Mouse (Mus musculus): Measurements from ENCODE around the gene Frmd4b. TPM values are rescaled to one million over a fixed set of nuclear protein-coding genes. Genes with fewer than 3 reads are reported as not detected.
A peak's percentile ranks its signal among the peaks of the same experiment; 100 is the strongest.
"Not testable (repeated sequence)": the region's sequence is repeated elsewhere in the genome, so short reads cannot be mapped to it uniquely, and the experiment has no call there.

Gene Frmd4b
- total RNA-seq, 2 experiments from 2014 or later: 5.6 to 9.0 TPM

DNA sequence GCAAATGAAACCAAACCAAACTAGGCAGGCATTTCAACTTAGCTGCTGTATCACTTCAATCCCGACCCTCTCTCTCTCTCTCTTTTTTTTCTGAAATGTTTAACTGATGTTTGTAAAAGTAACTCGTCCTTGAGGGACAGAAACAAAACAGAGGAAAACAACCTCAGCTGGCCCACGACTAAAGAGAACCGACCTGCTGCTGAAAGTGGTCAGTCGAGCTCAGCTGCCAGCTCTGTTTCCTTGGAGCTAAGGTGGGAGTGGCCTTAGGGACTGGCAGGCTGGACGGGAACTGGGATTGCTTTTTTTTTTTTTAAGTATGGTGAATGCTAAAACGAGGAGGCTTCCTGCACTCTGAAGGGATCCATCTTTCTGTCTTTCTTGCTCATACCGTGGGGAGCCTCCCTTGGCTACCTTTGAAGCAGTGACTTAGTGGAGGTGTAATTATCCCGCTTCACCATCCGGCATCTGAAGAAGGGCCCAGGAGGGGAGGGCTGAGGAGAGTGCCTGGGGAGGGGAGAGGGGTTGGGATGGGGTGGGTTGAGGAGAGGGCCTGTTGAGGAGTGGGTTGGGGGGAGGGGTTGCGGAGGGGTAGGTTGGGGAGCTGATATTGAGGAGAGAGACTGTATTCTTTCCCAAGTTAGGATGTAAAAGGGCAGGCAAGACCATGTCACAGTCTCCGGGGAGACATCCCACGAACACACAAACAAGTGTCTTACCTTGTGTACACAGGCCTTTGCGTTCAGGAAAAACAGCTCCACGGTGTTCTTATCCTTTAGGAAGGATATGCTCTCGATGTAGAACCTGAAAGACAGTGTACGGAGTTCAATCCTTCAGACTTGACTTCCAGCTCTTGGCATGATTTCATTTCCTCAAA lies 221.6 kb downstream of the Frmd4b start:
- ATAC-seq (replicated peaks; ENCODE audit: poor library complexity, severe bottlenecking): no peak

DNA sequence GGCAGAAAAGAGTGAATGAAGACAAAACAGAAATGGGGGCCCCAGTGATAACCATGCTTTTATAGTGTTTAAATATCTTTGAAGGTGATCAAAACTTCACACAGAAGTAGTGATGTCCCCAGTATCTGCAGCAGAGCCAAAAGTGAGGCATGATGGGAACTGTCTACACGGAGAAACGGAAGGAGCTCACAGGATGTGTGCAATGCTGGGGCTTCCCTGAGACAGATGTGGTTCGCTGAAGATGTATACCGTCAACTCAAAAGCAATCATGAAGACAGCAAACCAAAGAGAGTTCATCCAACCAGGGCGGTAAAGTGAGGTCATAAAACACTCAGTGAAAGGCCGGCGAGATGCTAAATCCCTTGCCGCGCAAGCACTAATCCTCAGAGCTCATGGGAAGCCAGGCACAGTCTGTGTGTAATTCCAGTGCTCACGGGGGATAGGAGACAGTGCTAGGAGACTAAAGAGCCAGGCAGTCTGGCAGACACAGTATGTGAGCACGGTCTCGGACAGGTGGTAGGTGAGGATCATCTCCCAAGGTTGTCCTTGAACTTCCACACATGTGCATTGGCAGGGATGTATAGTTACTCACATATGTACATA lies 222.8 kb downstream of the Frmd4b start:
- ATAC-seq (replicated peaks; ENCODE audit: poor library complexity, severe bottlenecking): no peak

DNA sequence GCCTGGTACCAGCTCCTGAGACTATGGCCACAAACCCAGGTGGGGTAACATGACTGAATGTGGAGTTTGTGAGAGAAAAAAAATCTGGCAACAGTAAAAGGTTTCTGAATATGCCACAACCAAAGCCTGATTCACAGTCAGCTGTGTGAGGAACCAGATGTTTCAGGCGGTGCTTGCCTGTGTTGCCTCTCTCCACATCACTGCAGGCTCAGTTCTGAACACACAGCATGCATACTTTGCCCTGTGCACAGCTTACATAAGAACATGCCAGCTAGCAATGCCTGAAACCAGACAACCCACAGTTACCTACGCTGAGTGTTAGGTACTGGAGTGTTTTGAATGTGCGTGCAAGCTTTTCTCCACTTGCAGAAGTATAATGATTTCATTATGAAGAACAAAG lies 224.4 kb downstream of the Frmd4b start:
- no peak for ATAC-seq (replicated peaks; ENCODE audit: poor library complexity, severe bottlenecking)

- ATAC-seq (replicated peaks; ENCODE audit: poor library complexity, severe bottlenecking): no peak
Observed at GRCm38 (mm10) chr6:97387388-97387787, 230.0 kb downstream of the Frmd4b start.

- no peak for ATAC-seq (replicated peaks; ENCODE audit: poor library complexity, severe bottlenecking)
Observed at GRCm38 (mm10) chr6:97384918-97385317, 232.4 kb downstream of the Frmd4b start.

- ATAC-seq (replicated peaks; ENCODE audit: poor library complexity, severe bottlenecking): no peak
Observed at GRCm38 (mm10) chr6:97381275-97381674, 236.1 kb downstream of the Frmd4b start.

- ATAC-seq (replicated peaks; ENCODE audit: poor library complexity, severe bottlenecking): no peak
Observed at GRCm38 (mm10) chr6:97370947-97371346, 246.4 kb downstream of the Frmd4b start.

DNA sequence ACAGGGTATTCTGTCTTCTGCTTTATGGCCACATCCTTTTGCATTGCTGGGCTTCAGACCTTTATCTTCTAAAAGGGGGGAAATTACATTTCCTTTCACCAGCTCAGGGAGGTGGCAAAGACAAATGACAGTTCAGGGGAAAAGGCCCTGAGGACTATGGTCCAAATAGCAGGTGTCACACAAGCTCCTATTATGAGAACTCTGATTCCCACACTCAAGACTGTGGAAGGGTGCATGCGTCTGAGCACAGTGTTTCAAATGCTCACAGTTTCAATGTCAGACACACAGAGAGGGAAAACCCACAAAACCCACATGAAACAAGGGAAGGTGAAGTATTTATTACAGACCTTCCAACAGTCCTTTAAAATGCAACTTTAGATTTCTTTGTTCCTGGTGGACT lies 246.9 kb downstream of the Frmd4b start:
- no peak for ATAC-seq (replicated peaks; ENCODE audit: poor library complexity, severe bottlenecking)

- no peak for ATAC-seq (replicated peaks; ENCODE audit: poor library complexity, severe bottlenecking)
Observed at GRCm38 (mm10) chr6:97363846-97364245, 253.5 kb downstream of the Frmd4b start.

DNA sequence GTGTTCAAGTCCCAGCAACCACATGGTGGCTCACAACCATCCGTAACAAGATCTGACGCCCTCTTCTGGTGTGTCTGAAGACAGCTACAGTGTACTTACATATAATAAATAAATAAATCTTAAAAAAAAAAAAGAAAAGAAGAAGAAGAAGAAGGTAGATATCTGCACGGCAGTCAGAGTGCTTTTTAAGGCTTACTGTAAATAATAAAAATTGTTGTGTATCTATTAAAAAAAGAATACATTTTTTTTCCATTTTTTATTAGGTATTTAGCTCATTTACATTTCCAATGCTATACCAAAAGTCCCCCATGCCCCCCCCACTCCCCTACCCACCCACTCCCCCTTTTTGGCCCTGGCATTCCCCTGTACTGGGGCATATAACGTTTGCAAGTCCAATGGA lies 259.7 kb downstream of the Frmd4b start:
- ATAC-seq (replicated peaks; ENCODE audit: poor library complexity, severe bottlenecking): not testable (repeated sequence)

DNA sequence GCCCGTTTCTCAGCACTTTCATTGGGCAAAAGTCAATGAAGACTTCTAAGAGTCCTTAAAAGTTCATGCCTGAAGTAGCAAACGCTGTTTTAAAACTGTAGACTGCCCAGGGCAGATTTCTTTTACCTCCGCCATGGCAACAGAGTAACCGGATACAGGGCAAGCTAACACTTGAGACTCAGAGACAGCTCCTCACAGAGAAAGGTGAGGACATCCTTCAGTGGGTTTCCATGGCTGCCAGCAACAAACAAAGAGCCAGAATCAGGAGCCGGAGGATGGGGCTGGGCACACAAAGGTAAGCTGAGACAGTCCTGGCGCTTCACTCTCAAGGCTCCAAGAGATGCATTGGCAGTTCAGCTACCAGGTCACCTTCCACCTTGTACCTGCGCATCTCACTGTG lies 260.7 kb downstream of the Frmd4b start:
- no peak for ATAC-seq (replicated peaks; ENCODE audit: poor library complexity, severe bottlenecking)

GRCm38 (mm10) chr6:97355141-97355540 lies 262.2 kb downstream of the Frmd4b start:
- ATAC-seq (replicated peaks; ENCODE audit: poor library complexity, severe bottlenecking): no peak

DNA sequence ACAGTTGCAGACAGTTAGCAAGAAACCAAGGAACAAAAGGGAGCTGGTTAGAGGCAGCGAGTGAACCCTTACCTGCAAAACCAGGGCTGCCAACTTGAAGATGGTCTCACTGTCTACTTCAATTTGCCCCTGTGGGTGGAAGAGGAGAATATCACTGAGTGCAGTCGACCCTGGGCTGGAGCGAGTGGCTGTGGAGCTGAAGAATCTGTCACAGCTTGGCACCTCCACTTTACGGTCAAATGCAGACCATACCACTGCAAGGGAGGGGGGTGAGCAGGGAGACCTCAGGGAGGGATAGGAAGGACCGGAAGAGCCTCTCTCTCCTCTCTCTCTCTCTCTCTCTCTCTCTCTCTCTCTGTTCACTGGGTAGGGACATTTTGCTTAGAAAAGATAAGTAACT lies 263.4 kb downstream of the Frmd4b start:
- ATAC-seq (replicated peaks; ENCODE audit: poor library complexity, severe bottlenecking): no peak

DNA sequence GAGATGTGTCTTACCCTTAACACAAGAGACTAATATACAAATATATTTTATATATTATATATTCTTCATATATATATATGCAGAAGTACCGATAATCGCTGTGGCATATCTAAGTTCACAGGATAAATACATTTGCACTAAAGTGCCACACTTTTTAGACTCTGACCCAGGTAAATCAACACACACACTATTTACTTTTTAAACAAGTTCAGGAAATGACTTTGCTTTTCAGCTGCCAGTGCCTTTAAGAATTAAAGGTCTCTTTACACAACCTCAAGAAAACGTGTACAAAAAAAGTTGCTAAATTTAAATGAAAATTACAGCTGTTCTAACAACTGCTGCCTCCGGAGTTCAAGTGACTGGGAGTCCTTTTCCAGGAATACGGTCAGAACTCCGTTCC lies 264.0 kb downstream of the Frmd4b start:
- ATAC-seq (replicated peaks; ENCODE audit: poor library complexity, severe bottlenecking): no peak

DNA sequence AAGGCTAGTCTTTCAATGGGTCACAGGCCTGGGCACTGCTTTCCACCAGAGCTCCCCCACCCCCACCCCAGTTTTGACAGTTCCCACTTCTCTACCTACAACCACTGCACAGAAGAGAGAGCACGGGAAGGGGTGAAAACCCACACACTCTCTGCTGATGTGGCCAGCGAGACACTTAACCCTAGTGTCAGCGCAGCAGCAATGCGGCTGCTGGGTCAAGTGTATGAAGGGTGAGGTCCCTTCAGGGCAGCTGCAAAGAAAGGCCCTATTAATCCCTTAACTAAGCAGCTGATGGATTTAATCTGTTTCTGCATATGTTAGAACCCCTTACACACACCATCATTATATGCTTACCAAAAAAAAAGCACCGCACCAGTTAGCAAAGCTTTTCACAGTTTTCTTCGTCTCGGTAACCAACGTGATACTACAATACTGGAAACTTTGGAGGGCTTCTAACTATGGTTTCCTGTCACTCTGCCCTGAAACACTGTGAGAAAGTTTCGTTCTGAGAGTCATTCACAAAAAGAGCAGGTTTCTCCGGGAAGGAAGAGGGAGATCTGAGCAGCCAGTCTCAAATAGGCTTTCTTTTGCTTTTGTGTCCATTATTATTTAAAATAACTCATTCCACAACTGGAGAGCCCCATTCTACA lies 264.7 kb downstream of the Frmd4b start:
- peak; percentile 25; the same call in 1 of the 2 replicates for ATAC-seq (replicated peaks; ENCODE audit: poor library complexity, severe bottlenecking)

GRCm38 (mm10) chr6:97349355-97350138 lies 267.8 kb downstream of the Frmd4b start:
- ATAC-seq (replicated peaks; ENCODE audit: poor library complexity, severe bottlenecking): no peak

- ATAC-seq (replicated peaks; ENCODE audit: poor library complexity, severe bottlenecking): no peak
Observed at GRCm38 (mm10) chr6:97346932-97347331, 270.4 kb downstream of the Frmd4b start.

- no peak for ATAC-seq (replicated peaks; ENCODE audit: poor library complexity, severe bottlenecking)
Observed at GRCm38 (mm10) chr6:97346527-97346926, 270.8 kb downstream of the Frmd4b start.

- ATAC-seq (replicated peaks; ENCODE audit: poor library complexity, severe bottlenecking): no peak
Observed at GRCm38 (mm10) chr6:97345921-97346320, 271.4 kb downstream of the Frmd4b start.

- no peak for ATAC-seq (replicated peaks; ENCODE audit: poor library complexity, severe bottlenecking)
Observed at GRCm38 (mm10) chr6:97342185-97342584, 275.2 kb downstream of the Frmd4b start.

DNA sequence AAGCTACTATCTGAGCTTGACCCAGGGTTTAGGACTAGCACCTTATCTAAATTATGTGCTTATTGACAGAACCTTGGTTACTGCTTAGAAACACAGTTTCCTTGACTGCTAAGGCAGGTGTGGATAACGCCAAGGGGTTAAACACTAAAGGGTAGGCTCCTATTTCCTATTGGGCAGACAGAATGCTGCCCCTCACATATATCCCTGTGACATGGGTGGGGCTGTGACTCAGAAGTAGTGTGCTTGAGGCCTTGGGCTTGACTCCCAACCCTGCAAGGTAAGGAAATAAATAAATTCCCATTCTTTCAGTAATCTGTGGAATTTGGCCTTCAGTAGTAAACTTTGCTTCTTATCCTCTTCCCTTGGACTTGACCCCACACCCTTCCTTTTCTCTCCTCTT lies 275.7 kb downstream of the Frmd4b start:
- no peak for ATAC-seq (replicated peaks; ENCODE audit: poor library complexity, severe bottlenecking)

Data from granulocyte monocyte progenitor cell, adult 5-6 weeks (primary cell).